Mouse (Mus musculus): ENCODE results near the gene Mn1.

Gene Mn1

GRCm38 (mm10) chr5:111409412-111410044 lies 7.6 kb upstream of the Mn1 start:
- DNase-seq (ENCODE audit: low spot score), result no peak

GRCm38 (mm10) chr5:111410665-111411064 lies 6.5 kb upstream of the Mn1 start:
- DNase-seq (ENCODE audit: low spot score), result no peak

GRCm38 (mm10) chr5:111414192-111414591 lies 3.0 kb upstream of the Mn1 start:
- DNase-seq (ENCODE audit: low spot score), result peak; percentile 77

GRCm38 (mm10) chr5:111414770-111415249 lies 2.4 kb upstream of the Mn1 start:
- no peak for DNase-seq (ENCODE audit: low spot score)

GRCm38 (mm10) chr5:111415575-111415974 lies 1.6 kb upstream of the Mn1 start:
- DNase-seq (ENCODE audit: low spot score), result no peak

- DNase-seq (ENCODE audit: low spot score), result no peak
These were observed 1.1 kb upstream of the Mn1 start for GRCm38 (mm10) chr5:111416048-111416447.

GRCm38 (mm10) chr5:111417378-111418131 lies 393 bp downstream of the Mn1 start:
- DNase-seq (ENCODE audit: low spot score), result no peak

- DNase-seq (ENCODE audit: low spot score), result no peak
These were observed 1.3 kb downstream of the Mn1 start for GRCm38 (mm10) chr5:111418202-111419120.

- no peak for DNase-seq (ENCODE audit: low spot score)
These were observed 2.1 kb downstream of the Mn1 start for GRCm38 (mm10) chr5:111419121-111419881.

- no peak for DNase-seq (ENCODE audit: low spot score)
These were observed 3.0 kb downstream of the Mn1 start for GRCm38 (mm10) chr5:111420011-111420691.

- DNase-seq (ENCODE audit: low spot score), result no peak
These were observed 3.7 kb downstream of the Mn1 start for GRCm38 (mm10) chr5:111420896-111421295.

- DNase-seq (ENCODE audit: low spot score), result no peak
These were observed 4.3 kb downstream of the Mn1 start for GRCm38 (mm10) chr5:111421424-111421823.

- DNase-seq (ENCODE audit: low spot score), result no peak
These were observed 5.1 kb downstream of the Mn1 start for GRCm38 (mm10) chr5:111422058-111422800.

- DNase-seq (ENCODE audit: low spot score), result no peak
These were observed 5.8 kb downstream of the Mn1 start for GRCm38 (mm10) chr5:111423011-111423410.

GRCm38 (mm10) chr5:111423616-111424015 lies 6.5 kb downstream of the Mn1 start:
- DNase-seq (ENCODE audit: low spot score), result no peak

- DNase-seq (ENCODE audit: low spot score), result no peak
These were observed 8.7 kb downstream of the Mn1 start for GRCm38 (mm10) chr5:111425813-111426212.

GRCm38 (mm10) chr5:111426249-111426648 lies 9.1 kb downstream of the Mn1 start:
- DNase-seq (ENCODE audit: low spot score), result no peak

GRCm38 (mm10) chr5:111428882-111429281 lies 11.7 kb downstream of the Mn1 start:
- DNase-seq (ENCODE audit: low spot score), result no peak

- no peak for DNase-seq (ENCODE audit: low spot score)
These were observed 12.6 kb downstream of the Mn1 start for GRCm38 (mm10) chr5:111429726-111430125.

GRCm38 (mm10) chr5:111431007-111431730 lies 14.0 kb downstream of the Mn1 start:
- DNase-seq (ENCODE audit: low spot score), result no peak

All from ovary, postnatal 14 days (tissue).